Mouse (Mus musculus): ENCODE data around the gene Mtcl1. TPM values are rescaled to one million over a fixed set of nuclear protein-coding genes. Genes with fewer than 3 reads are reported as not detected.
A peak's percentile ranks its signal among the peaks of the same experiment; 100 is the strongest.

Mtcl1 gene
- polyA plus RNA-seq, 1 experiment from 2014 or later = 0.83 TPM

DNA sequence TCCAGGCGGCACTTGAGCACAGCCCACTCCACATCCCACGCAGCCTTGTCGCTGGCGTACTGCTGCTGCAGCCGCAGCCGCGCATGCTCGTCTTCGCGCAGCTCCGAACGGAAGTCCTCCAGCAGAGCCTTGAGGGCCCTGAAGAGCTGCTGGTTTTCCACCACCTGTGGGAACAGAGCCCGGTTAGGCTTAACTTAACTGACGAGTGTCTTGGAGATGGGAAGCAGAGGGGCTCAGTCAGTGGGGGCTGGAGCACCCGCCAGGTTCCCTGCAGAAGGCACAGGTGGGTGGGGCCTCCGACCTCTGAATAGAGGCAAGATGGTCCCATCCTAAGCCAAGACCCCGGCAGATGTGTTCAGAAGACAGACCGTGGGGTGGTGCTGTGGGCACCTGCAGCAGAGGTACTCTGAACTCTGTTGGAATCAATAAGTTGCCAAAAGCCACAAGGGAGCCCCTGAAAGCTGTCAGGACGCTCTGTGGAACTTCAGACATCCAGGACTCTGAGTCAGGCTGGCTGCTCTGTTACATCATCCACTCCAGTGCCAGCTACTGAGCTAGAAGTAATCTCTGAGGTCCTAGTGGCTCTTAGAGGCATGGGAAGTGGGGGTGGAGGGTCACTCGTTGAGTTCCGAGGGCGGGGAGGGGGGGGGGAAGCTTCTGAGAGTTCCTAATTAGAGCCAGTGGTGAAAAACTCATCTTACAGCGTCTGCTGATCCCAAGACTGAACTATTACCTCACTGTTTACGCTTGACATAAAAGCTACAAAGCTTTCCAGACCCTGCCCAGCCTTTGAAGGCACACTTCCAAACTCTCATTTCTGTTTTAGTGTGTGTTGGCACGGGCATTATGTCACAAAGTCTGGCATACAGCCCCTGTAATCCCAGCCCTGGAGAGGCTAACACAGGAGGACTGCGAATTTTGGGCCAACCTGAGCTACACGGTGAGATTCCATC lies 91.2 kb downstream of the Mtcl1 start:
- no peaks in the 10 kb centered on the region for H3K27me3 ChIP-seq
- no peaks in the 10 kb centered on the region for H3K9me3 ChIP-seq (replicated peaks)
- 0 out of 2 replicates have a peak overlapping the region, but pooled peaks have one; percentile 2 for H3K9ac ChIP-seq
- peak; percentile 32; the same call in 1 of the 2 replicates for ATAC-seq (replicated peaks; ENCODE audit: insufficient number of reproducible peaks, insufficient read depth, low FRiP score, low read depth)
- peaks cover 7% of the 10 kb centered on the region for H3K4me1 ChIP-seq (replicated peaks)
- H3K4me2 ChIP-seq = no peak overlapping the region
- WGBS = 68% methylated on average over 27 of the region's 27 CpGs
- H3K4me3 ChIP-seq = no peak overlapping the region
- 0 out of 2 replicates have a peak overlapping the region, but pooled peaks have one; percentile 5 for H3K27ac ChIP-seq
- no peaks in the 10 kb centered on the region for H3K36me3 ChIP-seq

DNA sequence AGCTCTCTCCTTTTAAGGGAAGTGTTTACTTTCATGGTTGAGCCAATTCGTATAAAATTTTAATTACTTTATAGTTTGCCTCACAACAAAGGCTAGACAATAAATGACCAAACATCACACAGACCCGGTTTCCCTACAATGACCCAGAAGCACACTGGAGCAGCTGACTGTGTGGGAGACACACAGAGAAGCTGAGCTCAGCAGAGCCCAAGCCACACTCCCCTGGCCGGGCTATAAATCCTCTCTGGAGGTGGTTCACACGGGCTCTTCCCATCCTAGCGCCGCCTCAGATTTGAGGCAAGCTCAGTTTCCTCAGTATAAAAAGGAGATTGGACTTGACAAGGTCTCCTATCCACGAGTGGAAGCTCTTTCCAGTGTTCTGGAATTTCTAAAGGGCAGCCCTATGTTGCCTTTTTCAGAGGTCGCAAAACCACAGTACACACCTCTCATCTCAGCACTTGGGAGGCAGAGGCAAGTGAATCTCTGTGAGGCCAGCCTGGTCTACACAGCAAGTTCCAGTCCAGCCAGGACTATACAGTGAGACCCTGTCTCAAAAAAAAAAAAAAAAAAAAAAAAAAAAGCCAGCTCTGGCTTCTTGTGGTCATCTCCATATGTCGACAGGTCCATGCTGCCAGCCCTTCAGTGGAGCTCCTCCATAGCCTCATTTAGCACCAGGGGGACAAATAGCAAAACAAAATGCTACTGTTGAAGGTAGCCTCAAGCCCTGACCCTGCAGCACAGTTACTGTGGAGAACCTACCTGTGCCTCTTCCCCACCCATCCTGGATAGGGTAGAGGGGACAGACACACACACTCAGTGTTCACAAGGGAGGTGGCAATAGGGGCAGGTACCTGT lies 92.2 kb downstream of the Mtcl1 start:
- 80% methylated on average over 9 of the region's 9 CpGs for WGBS
- Histone ChIP-seq H3K27ac (no peak overlapping the region), H3K27me3 (no peaks in the 10 kb centered on the region), H3K36me3 (no peaks in the 10 kb centered on the region), H3K4me3 (no peak overlapping the region), H3K4me2 (no peak overlapping the region), H3K9me3 (replicated peaks) (no peaks in the 10 kb centered on the region), H3K9ac (no peak overlapping the region), H3K4me1 (replicated peaks) (peaks cover 11% of the 10 kb centered on the region)
- ATAC-seq (replicated peaks; ENCODE audit: insufficient number of reproducible peaks, insufficient read depth, low FRiP score, low read depth) = no peak

DNA sequence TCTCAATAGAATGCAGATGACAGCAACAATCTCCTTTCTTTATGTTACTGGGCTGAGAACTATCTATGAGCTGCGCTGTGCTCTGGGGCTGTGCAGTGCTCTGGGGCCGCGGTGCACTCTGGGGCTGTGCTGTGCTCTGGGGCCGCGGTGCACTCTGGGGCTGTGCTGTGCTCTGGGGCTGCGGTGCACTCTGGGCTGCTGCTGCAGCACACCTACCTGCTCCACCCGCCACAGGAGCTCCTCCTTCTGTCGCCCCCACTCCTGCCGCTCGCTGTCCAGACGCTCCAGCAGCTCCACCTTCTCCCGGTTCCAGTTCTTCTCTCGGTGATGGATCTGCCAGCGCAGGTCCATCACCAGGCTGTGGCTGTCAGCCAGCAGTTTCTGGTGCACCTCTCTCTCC lies 95.6 kb downstream of the Mtcl1 start:
- H3K4me2 ChIP-seq = no peak overlapping the region
- peaks cover 21% of the 10 kb centered on the region for H3K4me1 ChIP-seq (replicated peaks)
- no peak for ATAC-seq (replicated peaks; ENCODE audit: insufficient number of reproducible peaks, insufficient read depth, low FRiP score, low read depth)
- WGBS = 75% methylated on average over 14 of the region's 14 CpGs
- no peaks in the 10 kb centered on the region for H3K27me3 ChIP-seq
- no peak overlapping the region for H3K9ac ChIP-seq
- no peaks in the 10 kb centered on the region for H3K36me3 ChIP-seq
- H3K27ac ChIP-seq = no peak overlapping the region
- H3K9me3 ChIP-seq (replicated peaks) = no peaks in the 10 kb centered on the region
- H3K4me3 ChIP-seq = no peak overlapping the region

DNA sequence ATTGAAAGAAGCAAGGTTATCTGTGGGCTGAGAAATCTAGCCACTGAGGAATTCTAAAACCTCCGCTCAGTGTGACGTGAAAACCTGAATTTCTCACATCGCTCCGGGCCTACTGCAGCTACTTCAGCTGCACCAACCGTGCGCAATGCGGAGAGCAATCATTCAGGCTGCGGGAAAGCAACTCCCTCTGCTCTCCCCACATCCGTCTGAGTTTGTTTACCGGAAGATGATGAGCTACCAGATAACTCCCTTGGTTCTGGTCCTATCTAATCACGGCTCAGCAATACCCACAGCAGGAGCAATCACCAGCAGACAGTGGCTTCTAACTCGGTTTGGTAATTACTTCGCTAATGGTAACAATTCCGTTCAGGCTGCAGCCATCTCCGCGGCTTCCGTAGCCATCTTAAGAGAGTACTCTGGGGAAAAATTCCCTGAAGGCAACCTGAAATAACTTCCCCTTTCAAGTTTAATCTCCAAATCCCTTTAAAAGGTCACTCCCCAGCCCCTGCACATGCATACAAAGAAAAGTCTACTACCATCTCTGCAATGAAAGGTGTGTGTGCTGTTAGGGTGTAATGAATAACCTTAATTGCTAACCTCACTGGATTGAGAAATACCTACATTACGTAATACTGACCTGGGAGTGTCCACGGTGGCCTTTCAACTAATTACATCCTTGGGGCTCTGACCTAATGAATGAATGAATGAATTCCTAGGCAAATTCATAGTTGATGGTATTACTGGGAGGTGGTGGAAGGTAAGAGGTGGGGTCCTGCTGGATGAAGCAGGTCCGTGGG lies 96.5 kb downstream of the Mtcl1 start:
- Histone ChIP-seq H3K9ac (no peak overlapping the region), H3K27me3 (no peaks in the 10 kb centered on the region), H3K4me1 (replicated peaks) (peaks cover 17% of the 10 kb centered on the region), H3K9me3 (replicated peaks) (no peaks in the 10 kb centered on the region), H3K4me3 (no peak overlapping the region), H3K36me3 (no peaks in the 10 kb centered on the region), H3K4me2 (0 out of 2 replicates have a peak overlapping the region, but pooled peaks have one; percentile 6), H3K27ac (no peak overlapping the region)
- 39% methylated on average over 20 of the region's 20 CpGs for WGBS
- no peak for ATAC-seq (replicated peaks; ENCODE audit: insufficient number of reproducible peaks, insufficient read depth, low FRiP score, low read depth)

DNA sequence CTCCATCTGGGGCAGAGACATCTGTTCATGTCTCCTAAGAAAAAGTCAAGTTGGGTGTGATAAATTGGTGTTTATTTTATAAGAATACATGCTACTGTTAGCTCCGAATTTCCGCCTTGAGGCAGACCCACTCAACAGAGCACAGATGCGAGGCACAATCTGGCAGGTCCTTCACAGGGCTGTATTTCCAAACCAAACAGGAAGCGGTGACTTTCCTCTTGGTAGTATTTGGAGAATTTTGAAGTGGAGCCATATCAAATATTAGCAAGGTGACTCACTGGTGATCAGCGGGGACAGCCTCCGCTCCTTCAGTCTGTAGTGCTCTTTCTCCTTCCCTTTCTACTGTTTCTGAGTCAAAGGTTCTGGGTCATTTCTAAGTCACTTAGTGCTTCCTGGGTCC lies 97.3 kb downstream of the Mtcl1 start:
- no peaks in the 10 kb centered on the region for H3K27me3 ChIP-seq
- no peaks in the 10 kb centered on the region for H3K9me3 ChIP-seq (replicated peaks)
- no peak overlapping the region for H3K4me3 ChIP-seq
- H3K4me1 ChIP-seq (replicated peaks) = peaks cover 14% of the 10 kb centered on the region
- peak; percentile 25; the same call in 1 of the 2 replicates for ATAC-seq (replicated peaks; ENCODE audit: insufficient number of reproducible peaks, insufficient read depth, low FRiP score, low read depth)
- H3K36me3 ChIP-seq = no peaks in the 10 kb centered on the region
- H3K9ac ChIP-seq = no peak overlapping the region
- 65% methylated on average over 6 of the region's 6 CpGs for WGBS
- no peak overlapping the region for H3K4me2 ChIP-seq
- no peak overlapping the region; the same call in 1 of the 2 replicates for H3K27ac ChIP-seq

DNA sequence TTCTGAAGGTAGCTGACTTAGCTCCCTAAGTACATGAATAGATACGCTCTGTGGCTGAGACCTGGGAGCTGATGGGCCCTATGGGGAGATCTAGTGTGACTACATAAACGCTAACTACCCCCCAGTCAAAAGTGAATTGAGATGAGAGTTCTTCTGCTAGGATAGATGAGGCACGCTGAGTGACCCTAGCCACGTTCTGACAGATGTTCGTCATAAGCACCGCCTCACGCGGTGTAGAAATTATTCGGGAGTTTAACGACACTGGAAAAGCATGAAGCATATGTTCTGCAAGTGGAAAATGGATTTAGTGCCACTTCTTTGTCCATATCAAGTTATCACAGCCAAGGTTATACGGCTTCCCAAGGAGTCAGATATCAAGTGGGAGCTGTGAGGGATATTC lies 98.9 kb downstream of the Mtcl1 start:
- no peak overlapping the region for H3K27ac ChIP-seq
- H3K4me3 ChIP-seq = no peak overlapping the region
- H3K27me3 ChIP-seq = 0 out of 2 replicates have a peak, but pooled peaks cover 4% of the 10 kb centered on the region
- H3K9ac ChIP-seq = no peak overlapping the region
- no peaks in the 10 kb centered on the region for H3K9me3 ChIP-seq (replicated peaks)
- no peak overlapping the region for H3K4me2 ChIP-seq
- no peak for ATAC-seq (replicated peaks; ENCODE audit: insufficient number of reproducible peaks, insufficient read depth, low FRiP score, low read depth)
- 85% methylated on average over 11 of the region's 11 CpGs for WGBS
- H3K4me1 ChIP-seq (replicated peaks) = peaks cover 14% of the 10 kb centered on the region
- H3K36me3 ChIP-seq = no peaks in the 10 kb centered on the region

DNA sequence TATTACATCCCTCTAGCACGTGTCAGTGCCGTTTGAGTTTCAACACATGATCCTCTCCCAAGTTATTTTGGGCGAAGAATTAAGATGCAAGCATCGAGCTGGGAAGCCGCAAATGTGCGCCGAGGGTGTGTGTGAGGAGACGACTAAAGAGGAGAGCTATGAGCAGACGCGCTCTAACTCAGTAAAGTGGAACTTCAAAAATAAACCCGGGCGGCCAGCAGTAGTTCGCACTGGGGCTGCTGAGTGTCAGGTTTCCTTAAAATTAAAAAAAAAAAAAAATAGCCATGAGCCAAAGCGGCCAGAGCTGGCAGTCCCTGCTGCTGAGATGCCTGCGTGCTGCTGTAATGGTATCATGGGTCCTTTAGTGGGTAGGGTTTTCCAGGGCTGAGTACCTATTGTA lies 99.4 kb downstream of the Mtcl1 start:
- 34% methylated on average over 15 of the region's 15 CpGs for WGBS
- peaks cover 14% of the 10 kb centered on the region for H3K4me1 ChIP-seq (replicated peaks)
- no peaks in the 10 kb centered on the region for H3K9me3 ChIP-seq (replicated peaks)
- H3K36me3 ChIP-seq = no peaks in the 10 kb centered on the region
- peak; percentile 59; the same call in 1 of the 2 replicates for ATAC-seq (replicated peaks; ENCODE audit: insufficient number of reproducible peaks, insufficient read depth, low FRiP score, low read depth)
- no peak overlapping the region for H3K4me3 ChIP-seq
- no peak overlapping the region for H3K27ac ChIP-seq
- peak overlapping the region; percentile 48 for H3K4me2 ChIP-seq
- H3K9ac ChIP-seq = no peak overlapping the region
- 0 out of 2 replicates have a peak, but pooled peaks cover 4% of the 10 kb centered on the region for H3K27me3 ChIP-seq

DNA sequence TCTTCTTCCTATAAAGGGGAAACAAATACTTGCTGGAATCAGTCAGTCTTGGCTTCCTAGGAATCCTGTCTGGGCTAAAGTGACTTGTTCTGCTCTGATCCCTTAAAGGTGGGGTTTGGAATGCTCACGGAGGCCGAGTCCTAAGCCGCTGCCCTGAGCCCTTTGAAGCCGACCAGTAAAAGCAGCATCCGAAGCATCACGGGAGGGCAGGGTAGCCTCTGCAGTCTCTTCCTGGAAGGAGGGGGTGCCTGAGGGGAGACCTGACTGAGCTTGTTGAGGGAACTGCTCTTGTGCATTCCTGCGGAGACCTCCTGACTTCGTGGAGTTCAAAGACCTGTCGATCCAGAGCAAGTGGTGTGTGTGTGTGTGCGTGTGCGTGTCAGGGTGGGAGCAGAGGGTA lies 103.2 kb downstream of the Mtcl1 start:
- Histone ChIP-seq H3K27me3 (0 out of 2 replicates have a peak, but pooled peaks cover 4% of the 10 kb centered on the region), H3K4me3 (no peak overlapping the region), H3K27ac (no peak overlapping the region), H3K4me1 (replicated peaks) (peaks cover 13% of the 10 kb centered on the region), H3K4me2 (no peak overlapping the region), H3K9me3 (replicated peaks) (no peaks in the 10 kb centered on the region), H3K36me3 (no peaks in the 10 kb centered on the region), H3K9ac (no peak overlapping the region)
- 63% methylated on average over 11 of the region's 11 CpGs for WGBS
- ATAC-seq (replicated peaks; ENCODE audit: insufficient number of reproducible peaks, insufficient read depth, low FRiP score, low read depth) = no peak

DNA sequence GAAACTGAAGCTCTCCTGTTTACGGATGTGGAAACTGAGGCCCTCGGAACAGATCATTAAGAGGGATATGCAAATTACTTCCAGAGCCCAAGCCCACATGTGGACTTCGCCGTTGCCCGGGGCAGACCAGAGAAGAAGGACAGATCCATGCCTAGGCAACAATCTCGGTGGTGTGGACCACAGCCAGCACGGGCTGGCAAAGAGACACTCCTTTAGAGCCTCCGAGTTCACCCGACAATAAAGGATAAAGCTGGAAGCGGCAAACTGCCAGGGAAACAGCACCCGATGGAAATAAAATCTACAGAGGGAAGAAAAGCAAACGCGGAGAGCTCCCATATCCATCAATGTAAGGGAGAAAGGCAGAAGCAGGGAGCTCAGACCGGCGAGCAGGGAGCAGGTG lies 103.9 kb downstream of the Mtcl1 start:
- H3K4me3 ChIP-seq = no peak overlapping the region
- no peak for ATAC-seq (replicated peaks; ENCODE audit: insufficient number of reproducible peaks, insufficient read depth, low FRiP score, low read depth)
- no peaks in the 10 kb centered on the region for H3K9me3 ChIP-seq (replicated peaks)
- no peaks in the 10 kb centered on the region for H3K36me3 ChIP-seq
- 83% methylated on average over 15 of the region's 15 CpGs for WGBS
- H3K9ac ChIP-seq = no peak overlapping the region
- 0 out of 2 replicates have a peak, but pooled peaks cover 4% of the 10 kb centered on the region for H3K27me3 ChIP-seq
- H3K27ac ChIP-seq = no peak overlapping the region
- H3K4me2 ChIP-seq = no peak overlapping the region
- H3K4me1 ChIP-seq (replicated peaks) = peaks cover 13% of the 10 kb centered on the region

DNA sequence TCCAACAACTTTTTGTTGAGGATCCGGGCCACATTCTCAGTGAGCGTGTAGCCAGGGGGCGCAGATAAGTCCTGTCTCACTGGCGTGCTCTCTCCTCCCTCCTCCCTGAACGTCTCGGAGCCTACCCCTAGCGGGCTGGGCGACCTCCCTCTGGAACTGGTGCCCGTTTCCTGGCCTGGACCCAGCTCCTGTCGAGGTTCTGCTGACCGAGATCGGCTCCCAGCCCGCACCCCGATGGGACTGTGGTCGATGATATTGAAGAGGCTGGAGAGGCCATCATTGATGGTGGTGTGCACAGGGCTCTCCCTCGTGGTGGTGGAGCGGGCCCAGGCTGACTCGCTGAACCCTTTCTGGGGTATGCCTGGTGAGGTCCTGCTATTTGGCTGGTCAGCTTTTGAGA lies 106.6 kb downstream of the Mtcl1 start:
- Histone ChIP-seq H3K27me3 (0 out of 2 replicates have a peak, but pooled peaks cover 4% of the 10 kb centered on the region), H3K27ac (no peak overlapping the region), H3K9me3 (replicated peaks) (no peaks in the 10 kb centered on the region), H3K4me3 (no peak overlapping the region), H3K4me1 (replicated peaks) (0 out of 2 replicates have a peak, but pooled peaks cover 3% of the 10 kb centered on the region), H3K4me2 (no peak overlapping the region), H3K36me3 (no peaks in the 10 kb centered on the region), H3K9ac (no peak overlapping the region)
- 90% methylated on average over 18 of the region's 18 CpGs for WGBS
- no peak for ATAC-seq (replicated peaks; ENCODE audit: insufficient number of reproducible peaks, insufficient read depth, low FRiP score, low read depth)
